Mouse (Mus musculus): Measurements from ENCODE around the gene Aig1. TPM values are rescaled to one million over a fixed set of nuclear protein-coding genes. Genes with fewer than 3 reads are reported as not detected.

Gene Aig1
- polyA plus RNA-seq, 1 experiment from 2014 or later: 18.0 TPM

DNA sequence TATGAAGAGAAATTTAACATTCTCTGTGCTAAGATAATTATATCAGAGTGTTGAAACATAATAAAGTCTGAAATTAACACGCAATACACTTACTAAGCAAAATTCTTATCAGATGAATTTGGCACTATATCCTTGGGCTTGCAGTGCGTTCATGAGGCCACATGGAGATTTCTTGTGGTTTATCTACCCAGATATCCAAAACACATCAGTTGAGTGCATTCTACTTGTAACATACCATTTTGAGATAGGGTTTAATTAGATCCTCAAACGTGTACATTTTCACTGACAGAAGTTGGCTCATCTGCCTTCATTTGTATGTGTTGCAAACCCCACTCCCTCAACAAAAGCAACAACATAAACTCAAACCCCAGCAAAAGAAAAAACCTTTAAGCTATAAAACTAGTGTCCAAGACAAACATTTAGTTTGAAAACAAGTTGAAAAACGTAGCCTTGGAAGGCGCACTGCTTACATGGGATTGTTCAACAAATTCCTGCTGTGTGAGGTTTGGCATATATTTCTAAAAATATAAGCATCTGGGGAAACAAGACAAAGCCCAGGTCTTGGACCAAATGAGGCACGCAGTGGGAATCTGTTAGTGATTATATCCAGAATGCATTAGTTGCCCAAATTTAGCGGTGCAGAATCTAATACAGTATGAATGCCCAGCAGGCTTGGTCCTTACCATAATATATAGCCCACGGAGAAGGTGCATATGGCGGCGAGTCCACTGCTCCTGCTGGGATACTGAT, 178.8 kb downstream of the Aig1 start:
- H3K27ac ChIP-seq (ENCODE audit: low read length): no peak overlapping the region
- WGBS (ENCODE audit: insufficient replicate concordance): 62% methylated on average over 10 of the region's 10 CpGs
- H3K27me3 ChIP-seq (ENCODE audit: control insufficient read depth, insufficient read depth, low read depth, low read length): no peaks in the 10 kb centered on the region
- no peaks in the 10 kb centered on the region for H3K9me3 ChIP-seq (replicated peaks; ENCODE audit: control insufficient read depth, low read length)
- no peak overlapping the region for H3K4me3 ChIP-seq (ENCODE audit: low read depth, low read length)
- no peak overlapping the region for H3K9ac ChIP-seq (ENCODE audit: low read depth, low read length)
- no peak overlapping the region for H3K4me2 ChIP-seq (ENCODE audit: low read depth, low read length)
- no peak for ATAC-seq (ENCODE audit: low read depth)
- H3K36me3 ChIP-seq (ENCODE audit: control insufficient read depth, insufficient read depth): no peaks in the 10 kb centered on the region
- peaks cover 4% of the 10 kb centered on the region; the same call in 1 of the 2 replicates for H3K4me1 ChIP-seq (ENCODE audit: control insufficient read depth, low read depth, low read length)

DNA sequence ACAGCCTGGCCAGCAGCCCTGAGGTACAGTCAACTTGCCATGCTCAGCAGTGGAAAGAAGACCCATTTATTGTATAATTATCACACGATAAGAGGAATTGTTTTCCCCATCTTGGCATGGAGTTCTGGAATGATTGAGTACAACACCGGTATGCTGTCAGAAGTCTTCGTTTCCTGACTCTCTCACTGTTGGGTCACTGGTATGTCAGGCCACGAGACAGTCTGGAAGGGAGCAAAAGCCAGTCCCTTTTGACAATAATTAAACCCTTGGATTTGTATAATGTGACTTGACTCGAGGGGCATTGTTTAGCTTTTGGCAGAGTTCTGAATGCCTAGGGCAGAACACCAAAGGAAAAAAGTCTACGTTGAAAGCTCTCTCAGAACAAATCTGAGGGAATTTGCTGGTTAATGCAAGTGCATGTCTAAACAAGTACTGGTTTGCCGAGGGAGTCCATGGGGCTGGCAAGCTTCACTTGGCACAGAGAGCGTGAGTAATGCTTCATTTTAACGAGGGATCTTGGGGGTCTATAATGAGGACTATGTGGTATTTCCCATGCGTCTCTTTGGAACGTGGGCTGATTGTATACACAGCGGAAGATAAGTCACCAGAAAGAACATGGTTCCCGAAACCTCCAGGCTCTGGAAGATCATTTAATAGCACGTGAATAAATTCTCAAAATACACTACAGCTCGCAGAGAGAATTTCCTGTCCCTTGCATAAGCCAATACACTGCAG, 180.2 kb downstream of the Aig1 start:
- no peaks in the 10 kb centered on the region for H3K36me3 ChIP-seq (ENCODE audit: control insufficient read depth, insufficient read depth)
- H3K9ac ChIP-seq (ENCODE audit: low read depth, low read length): no peak overlapping the region
- ATAC-seq (ENCODE audit: low read depth): no peak
- WGBS (ENCODE audit: insufficient replicate concordance): 64% methylated on average over 15 of the region's 15 CpGs
- no peak overlapping the region for H3K27ac ChIP-seq (ENCODE audit: low read length)
- H3K4me3 ChIP-seq (ENCODE audit: low read depth, low read length): no peak overlapping the region
- H3K4me1 ChIP-seq (ENCODE audit: control insufficient read depth, low read depth, low read length): peaks cover 4% of the 10 kb centered on the region; the same call in 1 of the 2 replicates
- no peaks in the 10 kb centered on the region for H3K27me3 ChIP-seq (ENCODE audit: control insufficient read depth, insufficient read depth, low read depth, low read length)
- no peak overlapping the region for H3K4me2 ChIP-seq (ENCODE audit: low read depth, low read length)
- no peaks in the 10 kb centered on the region for H3K9me3 ChIP-seq (replicated peaks; ENCODE audit: control insufficient read depth, low read length)

DNA sequence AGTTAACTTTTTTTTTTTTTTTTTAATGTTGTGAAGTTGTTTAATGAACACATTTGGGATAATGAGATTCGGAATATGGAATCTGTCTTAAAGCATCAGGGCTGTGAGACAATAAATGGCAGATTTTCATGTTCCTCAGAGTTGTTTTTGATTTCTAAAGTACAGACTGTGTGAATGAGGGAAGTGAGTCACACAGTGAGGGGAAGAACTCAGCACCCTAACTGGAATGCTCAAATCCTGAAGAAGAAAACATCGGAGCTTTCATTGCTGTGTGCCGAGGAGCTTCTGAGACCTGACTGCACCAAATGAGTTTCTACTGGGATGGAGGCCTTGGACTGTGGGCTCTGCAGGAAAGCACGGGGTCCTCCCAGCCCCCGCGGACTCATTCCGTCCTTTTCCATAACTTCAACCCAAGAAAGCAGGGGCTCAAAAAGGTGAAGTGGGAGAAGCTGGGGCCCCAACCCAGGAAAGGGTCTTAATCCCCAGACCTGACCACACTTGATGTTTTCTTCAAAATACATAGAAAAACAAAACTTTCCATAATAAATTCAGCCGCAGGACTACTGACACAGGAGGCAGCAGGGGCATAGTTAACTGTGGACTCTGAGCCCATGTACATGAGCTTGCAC, 181.5 kb downstream of the Aig1 start:
- no peak for ATAC-seq (ENCODE audit: low read depth)
- Histone ChIP-seq H3K9ac (ENCODE audit: low read depth, low read length) (no peak overlapping the region), H3K4me3 (ENCODE audit: low read depth, low read length) (no peak overlapping the region), H3K36me3 (ENCODE audit: control insufficient read depth, insufficient read depth) (no peaks in the 10 kb centered on the region), H3K9me3 (replicated peaks; ENCODE audit: control insufficient read depth, low read length) (no peaks in the 10 kb centered on the region), H3K27me3 (ENCODE audit: control insufficient read depth, insufficient read depth, low read depth, low read length) (no peaks in the 10 kb centered on the region), H3K4me2 (ENCODE audit: low read depth, low read length) (no peak overlapping the region), H3K4me1 (ENCODE audit: control insufficient read depth, low read depth, low read length) (peaks cover 4% of the 10 kb centered on the region; the same call in 1 of the 2 replicates), H3K27ac (ENCODE audit: low read length) (no peak overlapping the region)
- 74% methylated on average over 8 of the region's 8 CpGs for WGBS (ENCODE audit: insufficient replicate concordance)

DNA sequence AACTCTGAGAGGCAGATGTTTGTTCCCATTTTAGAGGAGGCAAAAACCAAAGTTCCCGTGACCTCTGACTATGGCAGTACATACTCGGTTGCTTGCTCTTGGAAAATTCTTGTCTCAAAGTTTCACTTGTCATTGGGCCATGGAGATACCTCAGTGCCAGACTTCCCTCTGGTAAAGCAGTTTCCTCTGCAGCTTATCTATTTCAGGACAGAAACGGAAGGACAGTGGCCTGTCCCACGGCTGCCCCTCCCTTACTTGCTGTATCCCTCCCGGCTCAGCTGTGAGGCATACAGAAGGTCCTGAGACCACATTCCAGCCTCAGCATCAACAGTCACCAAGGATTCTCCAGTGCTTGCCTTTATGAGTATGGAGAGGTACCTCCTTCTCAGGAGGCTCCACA, 182.7 kb downstream of the Aig1 start:
- no peaks in the 10 kb centered on the region for H3K27me3 ChIP-seq (ENCODE audit: control insufficient read depth, insufficient read depth, low read depth, low read length)
- peaks cover 4% of the 10 kb centered on the region; the same call in 1 of the 2 replicates for H3K4me1 ChIP-seq (ENCODE audit: control insufficient read depth, low read depth, low read length)
- no peak overlapping the region for H3K27ac ChIP-seq (ENCODE audit: low read length)
- ATAC-seq (ENCODE audit: low read depth): peak; percentile 55
- no peaks in the 10 kb centered on the region for H3K36me3 ChIP-seq (ENCODE audit: control insufficient read depth, insufficient read depth)
- no peak overlapping the region for H3K9ac ChIP-seq (ENCODE audit: low read depth, low read length)
- H3K4me3 ChIP-seq (ENCODE audit: low read depth, low read length): no peak overlapping the region
- no peak overlapping the region for H3K4me2 ChIP-seq (ENCODE audit: low read depth, low read length)
- 13% methylated on average over 5 of the region's 5 CpGs for WGBS (ENCODE audit: insufficient replicate concordance)
- no peaks in the 10 kb centered on the region for H3K9me3 ChIP-seq (replicated peaks; ENCODE audit: control insufficient read depth, low read length)

DNA sequence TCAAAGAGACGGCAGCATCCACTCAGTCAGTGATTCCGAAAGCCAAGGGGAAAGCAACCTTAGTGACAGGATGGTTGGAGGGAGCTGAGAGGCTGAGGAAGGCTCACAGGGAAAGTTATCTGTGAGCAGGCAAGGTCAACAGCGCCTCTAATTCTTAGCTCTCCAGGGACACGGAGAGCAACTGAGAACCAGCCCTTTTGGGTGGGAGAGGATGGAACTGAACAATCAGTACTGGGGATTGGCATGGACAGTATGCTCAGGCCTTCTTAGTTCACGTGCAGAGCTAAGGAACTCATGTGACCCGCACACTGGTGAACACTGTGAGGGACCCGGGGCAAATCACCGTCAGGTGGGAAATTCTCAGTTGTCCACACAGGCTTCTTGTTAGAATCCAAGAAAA, 183.4 kb downstream of the Aig1 start:
- Histone ChIP-seq H3K9me3 (replicated peaks; ENCODE audit: control insufficient read depth, low read length) (no peaks in the 10 kb centered on the region), H3K4me2 (ENCODE audit: low read depth, low read length) (no peak overlapping the region), H3K4me1 (ENCODE audit: control insufficient read depth, low read depth, low read length) (peaks cover 4% of the 10 kb centered on the region; the same call in 1 of the 2 replicates), H3K36me3 (ENCODE audit: control insufficient read depth, insufficient read depth) (no peaks in the 10 kb centered on the region), H3K9ac (ENCODE audit: low read depth, low read length) (no peak overlapping the region), H3K4me3 (ENCODE audit: low read depth, low read length) (no peak overlapping the region), H3K27me3 (ENCODE audit: control insufficient read depth, insufficient read depth, low read depth, low read length) (no peaks in the 10 kb centered on the region), H3K27ac (ENCODE audit: low read length) (no peak overlapping the region)
- no peak for ATAC-seq (ENCODE audit: low read depth)
- 69% methylated on average over 8 of the region's 8 CpGs for WGBS (ENCODE audit: insufficient replicate concordance)

DNA sequence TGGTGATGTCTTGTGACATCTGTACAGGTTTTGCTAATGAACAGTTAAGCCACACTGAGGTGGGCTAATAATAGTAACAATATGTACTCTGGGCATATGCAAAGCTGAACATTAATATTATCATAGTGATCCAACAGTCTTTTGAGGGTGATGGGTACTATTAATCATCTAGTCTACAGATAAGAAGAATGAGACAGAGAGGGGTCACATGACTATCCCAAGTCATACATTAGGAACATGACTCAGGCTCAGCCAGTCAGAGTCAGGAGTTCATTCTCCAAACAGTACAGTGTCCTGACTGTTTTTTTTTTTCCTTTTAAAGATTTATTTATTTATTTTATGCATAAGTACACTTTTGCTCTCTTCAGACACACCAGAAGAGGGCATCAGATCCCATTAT, 184.3 kb downstream of the Aig1 start:
- Histone ChIP-seq H3K27me3 (ENCODE audit: control insufficient read depth, insufficient read depth, low read depth, low read length) (no peaks in the 10 kb centered on the region), H3K27ac (ENCODE audit: low read length) (no peak overlapping the region), H3K9me3 (replicated peaks; ENCODE audit: control insufficient read depth, low read length) (no peaks in the 10 kb centered on the region), H3K4me2 (ENCODE audit: low read depth, low read length) (no peak overlapping the region), H3K9ac (ENCODE audit: low read depth, low read length) (no peak overlapping the region), H3K4me3 (ENCODE audit: low read depth, low read length) (no peak overlapping the region), H3K4me1 (ENCODE audit: control insufficient read depth, low read depth, low read length) (peaks cover 4% of the 10 kb centered on the region; the same call in 1 of the 2 replicates), H3K36me3 (ENCODE audit: control insufficient read depth, insufficient read depth) (no peaks in the 10 kb centered on the region)
- no peak for ATAC-seq (ENCODE audit: low read depth)

DNA sequence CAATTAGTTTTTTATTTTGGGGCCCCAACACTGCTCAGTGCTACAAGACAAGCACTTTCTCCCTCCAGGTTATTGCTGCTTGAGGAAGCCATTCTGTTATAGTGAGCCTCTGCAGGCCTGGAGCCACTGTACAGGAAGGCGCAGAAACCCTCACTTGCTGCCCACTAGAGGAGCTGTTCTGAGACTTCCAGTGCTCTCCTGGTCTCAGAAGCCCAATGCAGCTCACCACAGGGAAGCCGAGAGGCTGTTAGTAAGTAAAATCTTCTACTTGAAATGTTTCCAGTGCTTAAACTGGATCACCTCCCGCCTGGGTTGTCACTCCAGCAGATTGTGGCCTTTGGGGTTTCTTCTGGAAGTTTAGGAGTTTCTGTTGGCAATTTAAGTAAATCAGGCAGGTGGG, 186.2 kb downstream of the Aig1 start:
- Histone ChIP-seq H3K9me3 (replicated peaks; ENCODE audit: control insufficient read depth, low read length) (no peaks in the 10 kb centered on the region), H3K9ac (ENCODE audit: low read depth, low read length) (no peak overlapping the region), H3K4me3 (ENCODE audit: low read depth, low read length) (no peak overlapping the region), H3K27ac (ENCODE audit: low read length) (no peak overlapping the region), H3K36me3 (ENCODE audit: control insufficient read depth, insufficient read depth) (no peaks in the 10 kb centered on the region), H3K4me2 (ENCODE audit: low read depth, low read length) (no peak overlapping the region), H3K4me1 (ENCODE audit: control insufficient read depth, low read depth, low read length) (peaks cover 4% of the 10 kb centered on the region; the same call in 1 of the 2 replicates), H3K27me3 (ENCODE audit: control insufficient read depth, insufficient read depth, low read depth, low read length) (no peaks in the 10 kb centered on the region)
- no peak for ATAC-seq (ENCODE audit: low read depth)
- 44% methylated on average over 3 of the region's 3 CpGs for whole genome bisulfite sequencing (ENCODE audit: insufficient replicate concordance)

DNA sequence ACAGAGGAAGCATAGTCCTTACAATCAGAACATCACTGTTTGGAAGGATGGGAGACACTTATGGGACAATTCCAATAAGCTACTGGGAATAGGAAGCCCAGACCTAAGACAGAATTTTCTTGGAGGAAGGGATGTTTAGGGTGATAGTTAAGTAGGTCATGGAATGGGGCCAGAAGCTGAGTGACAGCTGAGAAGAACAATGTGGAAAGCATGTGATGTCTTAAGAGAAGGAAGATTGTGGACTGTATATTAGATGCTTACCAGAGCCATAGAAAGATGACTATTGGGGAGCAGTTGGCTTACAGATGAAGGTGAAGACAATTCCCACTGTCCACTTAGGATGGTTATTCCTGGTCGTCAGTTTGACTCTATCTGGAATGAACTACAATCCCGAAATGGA, 191.3 kb downstream of the Aig1 start:
- no peaks in the 10 kb centered on the region for H3K36me3 ChIP-seq (ENCODE audit: control insufficient read depth, insufficient read depth)
- H3K9me3 ChIP-seq (replicated peaks; ENCODE audit: control insufficient read depth, low read length): no peaks in the 10 kb centered on the region
- WGBS (ENCODE audit: insufficient replicate concordance): 70% methylated on average over 2 of the region's 2 CpGs
- H3K27me3 ChIP-seq (ENCODE audit: control insufficient read depth, insufficient read depth, low read depth, low read length): no peaks in the 10 kb centered on the region
- no peak overlapping the region for H3K27ac ChIP-seq (ENCODE audit: low read length)
- H3K4me1 ChIP-seq (ENCODE audit: control insufficient read depth, low read depth, low read length): no peaks in the 10 kb centered on the region
- no peak overlapping the region for H3K4me3 ChIP-seq (ENCODE audit: low read depth, low read length)
- no peak for ATAC-seq (ENCODE audit: low read depth)
- no peak overlapping the region for H3K9ac ChIP-seq (ENCODE audit: low read depth, low read length)
- H3K4me2 ChIP-seq (ENCODE audit: low read depth, low read length): no peak overlapping the region

DNA sequence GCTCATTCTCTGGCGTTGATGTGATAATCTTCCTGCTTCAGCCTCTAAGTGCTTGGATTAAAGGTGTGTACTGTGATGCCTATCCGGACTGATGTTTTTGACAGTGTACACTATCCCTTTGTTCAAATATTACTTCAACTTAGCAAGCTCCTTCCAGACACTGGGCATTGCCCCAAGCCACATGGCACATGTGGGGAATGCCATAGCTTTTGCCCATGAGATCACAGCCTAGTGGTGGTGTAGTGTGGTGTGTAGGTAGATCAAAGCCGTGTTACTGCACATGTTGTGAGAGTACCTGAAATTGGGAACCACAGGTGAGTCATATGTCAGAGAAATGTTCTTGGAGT, 193.8 kb downstream of the Aig1 start:
- Histone ChIP-seq H3K27ac (ENCODE audit: low read length) (no peak overlapping the region), H3K36me3 (ENCODE audit: control insufficient read depth, insufficient read depth) (no peaks in the 10 kb centered on the region), H3K4me2 (ENCODE audit: low read depth, low read length) (no peak overlapping the region), H3K4me3 (ENCODE audit: low read depth, low read length) (no peak overlapping the region), H3K27me3 (ENCODE audit: control insufficient read depth, insufficient read depth, low read depth, low read length) (no peaks in the 10 kb centered on the region), H3K9ac (ENCODE audit: low read depth, low read length) (no peak overlapping the region), H3K9me3 (replicated peaks; ENCODE audit: control insufficient read depth, low read length) (no peaks in the 10 kb centered on the region), H3K4me1 (ENCODE audit: control insufficient read depth, low read depth, low read length) (no peaks in the 10 kb centered on the region)
- no peak for ATAC-seq (ENCODE audit: low read depth)
- 76% methylated on average over 3 of the region's 3 CpGs for WGBS (ENCODE audit: insufficient replicate concordance)

Data from liver, embryonic 16.5 days (tissue).